Mouse (Mus musculus): ENCODE measurements around the gene H6pd. TPM values are rescaled to one million over a fixed set of nuclear protein-coding genes. Genes with fewer than 3 reads are reported as not detected.

The H6pd gene
- polyA plus RNA-seq, 1 experiment from 2014 or later: 33.1 TPM

GRCm38 (mm10) chr4:149986671-149987417 lies 22.0 kb downstream of the H6pd start:
- peaks cover 33% of the 10 kb centered on the region for H3K36me3 ChIP-seq (ENCODE audit: control insufficient read depth, insufficient read depth)
- ATAC-seq: no peak

GRCm38 (mm10) chr4:149983921-149984645 lies 24.7 kb downstream of the H6pd start:
- Histone ChIP-seq H3K9me3 (ENCODE audit: control insufficient read depth) (no peaks in the 10 kb centered on the region), H3K9ac (ENCODE audit: low read depth, low read length) (no peak overlapping the region), H3K4me2 (replicated peaks; ENCODE audit: low read depth) (no peak overlapping the region), H3K4me1 (replicated peaks; ENCODE audit: control insufficient read depth, insufficient read depth, low read length) (0 out of 2 replicates have a peak, but pooled peaks cover 3% of the 10 kb centered on the region), H3K27me3 (replicated peaks; ENCODE audit: control insufficient read depth, insufficient read depth, low read length) (no peaks in the 10 kb centered on the region), H3K36me3 (ENCODE audit: control insufficient read depth, insufficient read depth) (peaks cover 46% of the 10 kb centered on the region), H3K4me3 (ENCODE audit: low read depth, low read length) (no peak overlapping the region), H3K27ac (ENCODE audit: low read depth, low read length) (no peak overlapping the region)
- WGBS: 88% methylated on average over 23 of the region's 23 CpGs
- ATAC-seq: no peak
- no peak for TF ChIP-seq CTCF (IDR thresholded peaks at IDR 0.05; ENCODE audit: low read depth)

More at GRCm38 (mm10) chr4:149986671-149987417, 22.0 kb downstream of the H6pd start:
- Histone ChIP-seq H3K4me3 (ENCODE audit: low read depth, low read length) (no peak overlapping the region), H3K4me2 (replicated peaks; ENCODE audit: low read depth) (no peak overlapping the region), H3K27ac (ENCODE audit: low read depth, low read length) (no peak overlapping the region), H3K4me1 (replicated peaks; ENCODE audit: control insufficient read depth, insufficient read depth, low read length) (peaks cover 16% of the 10 kb centered on the region; the same call in 1 of the 2 replicates), H3K27me3 (replicated peaks; ENCODE audit: control insufficient read depth, insufficient read depth, low read length) (no peaks in the 10 kb centered on the region), H3K9me3 (ENCODE audit: control insufficient read depth) (no peaks in the 10 kb centered on the region), H3K9ac (ENCODE audit: low read depth, low read length) (no peak overlapping the region)
- 54% methylated on average over 10 of the region's 10 CpGs for WGBS
- TF ChIP-seq CTCF (IDR thresholded peaks at IDR 0.05; ENCODE audit: low read depth): no peak

- no peak overlapping the region for H3K27ac ChIP-seq (ENCODE audit: low read depth, low read length)
- H3K36me3 ChIP-seq (ENCODE audit: control insufficient read depth, insufficient read depth): peaks cover 43% of the 10 kb centered on the region
- no peaks in the 10 kb centered on the region for H3K4me1 ChIP-seq (replicated peaks; ENCODE audit: control insufficient read depth, insufficient read depth, low read length)
- H3K9ac ChIP-seq (ENCODE audit: low read depth, low read length): no peak overlapping the region
- no peak for ATAC-seq
- WGBS: 78% methylated on average over 15 of the region's 15 CpGs
- no peaks in the 10 kb centered on the region for H3K9me3 ChIP-seq (ENCODE audit: control insufficient read depth)
- no peak overlapping the region for H3K4me2 ChIP-seq (replicated peaks; ENCODE audit: low read depth)
- no peak overlapping the region for H3K4me3 ChIP-seq (ENCODE audit: low read depth, low read length)
- TF ChIP-seq CTCF (IDR thresholded peaks at IDR 0.05; ENCODE audit: low read depth): no peak
- H3K27me3 ChIP-seq (replicated peaks; ENCODE audit: control insufficient read depth, insufficient read depth, low read length): no peaks in the 10 kb centered on the region
These were observed 26.7 kb downstream of the H6pd start for GRCm38 (mm10) chr4:149982154-149982553.

GRCm38 (mm10) chr4:149979819-149980308 lies 29.0 kb downstream of the H6pd start:
- Histone ChIP-seq H3K4me1 (replicated peaks; ENCODE audit: control insufficient read depth, insufficient read depth, low read length) (no peaks in the 10 kb centered on the region), H3K27me3 (replicated peaks; ENCODE audit: control insufficient read depth, insufficient read depth, low read length) (no peaks in the 10 kb centered on the region), H3K9me3 (ENCODE audit: control insufficient read depth) (no peaks in the 10 kb centered on the region), H3K27ac (ENCODE audit: low read depth, low read length) (no peak overlapping the region), H3K4me2 (replicated peaks; ENCODE audit: low read depth) (peak overlapping the region; percentile 35; the same call in 1 of the 2 replicates), H3K9ac (ENCODE audit: low read depth, low read length) (no peak overlapping the region), H3K4me3 (ENCODE audit: low read depth, low read length) (no peak overlapping the region), H3K36me3 (ENCODE audit: control insufficient read depth, insufficient read depth) (peaks cover 42% of the 10 kb centered on the region)
- peak; percentile 97 for TF ChIP-seq CTCF (IDR thresholded peaks at IDR 0.05; ENCODE audit: low read depth)
- peak; percentile 76 for ATAC-seq
- 8% methylated on average over 12 of the region's 12 CpGs for WGBS

GRCm38 (mm10) chr4:149978820-149979219 lies 30.0 kb downstream of the H6pd start:
- Histone ChIP-seq H3K36me3 (ENCODE audit: control insufficient read depth, insufficient read depth) (peaks cover 33% of the 10 kb centered on the region), H3K27ac (ENCODE audit: low read depth, low read length) (no peak overlapping the region), H3K9ac (ENCODE audit: low read depth, low read length) (no peak overlapping the region), H3K4me1 (replicated peaks; ENCODE audit: control insufficient read depth, insufficient read depth, low read length) (no peaks in the 10 kb centered on the region), H3K9me3 (ENCODE audit: control insufficient read depth) (no peaks in the 10 kb centered on the region), H3K27me3 (replicated peaks; ENCODE audit: control insufficient read depth, insufficient read depth, low read length) (no peaks in the 10 kb centered on the region), H3K4me3 (ENCODE audit: low read depth, low read length) (no peak overlapping the region), H3K4me2 (replicated peaks; ENCODE audit: low read depth) (no peak overlapping the region)
- no peak for TF ChIP-seq CTCF (IDR thresholded peaks at IDR 0.05; ENCODE audit: low read depth)
- no peak for ATAC-seq
- WGBS: 86% methylated on average over 2 of the region's 2 CpGs

- Histone ChIP-seq H3K27ac (ENCODE audit: low read depth, low read length) (no peak overlapping the region), H3K27me3 (replicated peaks; ENCODE audit: control insufficient read depth, insufficient read depth, low read length) (no peaks in the 10 kb centered on the region), H3K4me1 (replicated peaks; ENCODE audit: control insufficient read depth, insufficient read depth, low read length) (no peaks in the 10 kb centered on the region), H3K36me3 (ENCODE audit: control insufficient read depth, insufficient read depth) (peaks cover 25% of the 10 kb centered on the region), H3K4me2 (replicated peaks; ENCODE audit: low read depth) (no peak overlapping the region), H3K9ac (ENCODE audit: low read depth, low read length) (no peak overlapping the region), H3K4me3 (ENCODE audit: low read depth, low read length) (no peak overlapping the region), H3K9me3 (ENCODE audit: control insufficient read depth) (no peaks in the 10 kb centered on the region)
- WGBS: 60% methylated on average over 17 of the region's 17 CpGs
- TF ChIP-seq CTCF (IDR thresholded peaks at IDR 0.05; ENCODE audit: low read depth): no peak
- no peak for ATAC-seq
These were observed 30.9 kb downstream of the H6pd start for GRCm38 (mm10) chr4:149977801-149978544.
